Mouse (Mus musculus) megakaryocyte-erythroid progenitor cell, adult 5-6 weeks (primary cell): ENCODE measurements around the gene Ckap2. TPM values are rescaled to one million over a fixed set of nuclear protein-coding genes. Genes with fewer than 3 reads are reported as not detected.

Experiments used
- ATAC-seq: replicated peaks from 2 replicates; pipeline ENCODE4 v1.8.0; 2016; ENCODE audit warnings: mild to moderate bottlenecking, inconsistent platforms; ENCODE audit not compliant: severe bottlenecking, poor library complexity, low FRiP score, low TSS enrichment
- total RNA-seq, 2 experiments: library from RNA; stranded (forward) in 1 of 2; stranded (reverse) in 1 of 2; fragments of 200-1000, 215-1000 nt in 1 of 2; fragments of >200 nt in 1 of 2; fragmentation: Nextera tagmentation in 1 of 2; gene quantifications; 2 replicates each; pipeline ENCODE4 v1.2.3; 2014 to 2017

Gene Ckap2
- 31.5 and 49.4 TPM in 2 replicates for total RNA-seq (2014; fragmentation: Nextera tagmentation)
- 48.3 and 50.1 TPM in 2 replicates for total RNA-seq (2017)

- peak; percentile 88 for ATAC-seq
These were observed at the start of gene Ckap2 for GRCm38 (mm10) chr8:22185431-22186397. Ckap2 (minus strand) TSS chr8:22185819.

GRCm38 (mm10) chr8:22228621-22229020, 43.0 kb upstream of the Ckap2 start:
- no peak for ATAC-seq

- ATAC-seq = peak; percentile 90
These were observed 41.6 kb upstream of the Ckap2 start, which contains the start of gene Thsd1 for GRCm38 (mm10) chr8:22227061-22227877. Thsd1 (plus strand) TSS chr8:22227313.

GRCm38 (mm10) chr8:22226361-22226760, 40.7 kb upstream of the Ckap2 start:
- no peak for ATAC-seq

GRCm38 (mm10) chr8:22214826-22215225, 29.2 kb upstream of the Ckap2 start:
- no peak for ATAC-seq

GRCm38 (mm10) chr8:22209012-22209411, 23.4 kb upstream of the Ckap2 start:
- ATAC-seq = peak; percentile 96

GRCm38 (mm10) chr8:22207535-22207934, 21.9 kb upstream of the Ckap2 start:
- no peak for ATAC-seq

- no peak for ATAC-seq
These were observed 13.9 kb upstream of the Ckap2 start for GRCm38 (mm10) chr8:22199481-22199880.

GRCm38 (mm10) chr8:22197914-22198313, 12.3 kb upstream of the Ckap2 start:
- ATAC-seq = no peak

GRCm38 (mm10) chr8:22193432-22194010, 7.9 kb upstream of the Ckap2 start:
- peak; percentile 53 for ATAC-seq

GRCm38 (mm10) chr8:22192660-22193431, 7.2 kb upstream of the Ckap2 start, which contains the start of gene Vps36:
Vps36 (plus strand) TSS chr8:22192809.
- peak; percentile 87 for ATAC-seq

- peak; percentile 84 for ATAC-seq
These were observed 735 bp downstream of the Ckap2 start for GRCm38 (mm10) chr8:22184884-22185283.

- no peak for ATAC-seq
These were observed 9.7 kb downstream of the Ckap2 start for GRCm38 (mm10) chr8:22175966-22176365.

- no peak for ATAC-seq
These were observed 16.5 kb downstream of the Ckap2 start for GRCm38 (mm10) chr8:22169167-22169566.

- peak; percentile 93 for ATAC-seq
These were observed 19.5 kb downstream of the Ckap2 start, which contains the start of gene Nek3 for GRCm38 (mm10) chr8:22166080-22166603. Nek3 (minus strand) TSS chr8:22166435.

- peak; percentile 64 for ATAC-seq
These were observed 20.2 kb downstream of the Ckap2 start for GRCm38 (mm10) chr8:22165251-22166079.

GRCm38 (mm10) chr8:22164431-22164830, 21.2 kb downstream of the Ckap2 start:
- no peak for ATAC-seq

GRCm38 (mm10) chr8:22162206-22162605, 23.4 kb downstream of the Ckap2 start:
- ATAC-seq = no peak
